Mouse (Mus musculus) hindbrain, embryonic 14.5 days (tissue): ENCODE data around the gene Purb. TPM values are rescaled to one million over a fixed set of nuclear protein-coding genes. Genes with fewer than 3 reads are reported as not detected.
"Not testable (repeated sequence)": the region's sequence is repeated elsewhere in the genome, so short reads cannot be mapped to it uniquely, and the experiment has no call there.

Experiments
- ATAC-seq: fragments of 200-750 bp; cut with Nextera tagmentation; 2 replicates; pipeline ENCODE4 v1.8.0; 2017; ENCODE audit warnings: moderate number of reproducible peaks, mild to moderate bottlenecking, moderate TSS enrichment, moderate library complexity; ENCODE audit not compliant: low FRiP score
- DNase-seq: peaks from one replicate; pipeline ENCODE4 v3.0.0-alpha.2; 2015; ENCODE audit warnings: low spot score
- H3K27ac ChIP-seq: fragments of 300-500 bp; sonication (generic); 2 replicates; pipeline ENCODE4 v1.5.1; 2014; ENCODE audit warnings: mild to moderate bottlenecking, moderate library complexity
- H3K27me3 ChIP-seq: fragments of 300-500 bp; sonication (generic); 2 replicates; pipeline ENCODE4 v1.6.1; 2014; ENCODE audit warnings: mild to moderate bottlenecking, low read length, mixed read lengths; ENCODE audit not compliant: control insufficient read depth, insufficient read depth
- H3K36me3 ChIP-seq: fragments of 300-500 bp; sonication (generic); replicated peaks from 2 replicates; pipeline ENCODE4 v1.6.1; 2014; ENCODE audit not compliant: control insufficient read depth, insufficient read depth
- H3K4me1 ChIP-seq: fragments of 300-500 bp; sonication (generic); replicated peaks from 2 replicates; pipeline ENCODE4 v1.6.1; 2014; ENCODE audit warnings: antibody characterized with exemption, low read length, mixed read lengths; ENCODE audit not compliant: control insufficient read depth, insufficient read depth
- H3K4me2 ChIP-seq: fragments of 300-500 bp; sonication (generic); replicated peaks from 2 replicates; pipeline ENCODE4 v1.6.1; 2014; ENCODE audit warnings: mild to moderate bottlenecking, moderate library complexity
- H3K4me3 ChIP-seq: fragments of 300-500 bp; sonication (generic); replicated peaks from 2 replicates; pipeline ENCODE4 v1.5.1; 2014; ENCODE audit warnings: mild to moderate bottlenecking, low read length
- H3K9ac ChIP-seq: fragments of 300-500 bp; sonication (generic); 2 replicates; pipeline ENCODE4 v1.6.1; 2014
- H3K9me3 ChIP-seq: fragments of 300-500 bp; sonication (generic); 2 replicates; pipeline ENCODE4 v1.6.1; 2016; ENCODE audit warnings: low read length; ENCODE audit not compliant: control insufficient read depth
- WGBS: fragments of 180-500 bp; shearing (Covaris S2); extraction: QIAGEN DNeasy Blood & Tissue Kit; methylation state at CpG from one replicate; pipeline ENCODE4 v1.1.7; 2014; 5-methylcytosine and 5-hydroxymethylcytosine counted together
- polyA plus RNA-seq: library from polyadenylated mRNA; unstranded; fragments of >200 nt; fragmentation: Nextera tagmentation; extraction: Ambion mirVana; gene quantifications from 2 replicates; pipeline ENCODE4 v1.2.1, GENCODE M21; 2014

Gene Purb
- polyA plus RNA-seq, 1 experiment from 2014 or later = 9.8 TPM

- ATAC-seq = no peak
- Histone ChIP-seq H3K4me1 (no peaks in the 10 kb centered on the region), H3K27me3 (no peaks in the 10 kb centered on the region), H3K9ac (no peak overlapping the region), H3K27ac (no peak overlapping the region), H3K36me3 (no peaks in the 10 kb centered on the region), H3K4me3 (no peak overlapping the region), H3K4me2 (no peak overlapping the region), H3K9me3 (no peaks in the 10 kb centered on the region)
- WGBS = 76% methylated on average over 6 of the region's 6 CpGs
- DNase-seq = no peak
Measured at GRCm38 (mm10) chr11:6456083-6456482, 19.6 kb downstream of the Purb start.

GRCm38 (mm10) chr11:6448155-6448554, 27.6 kb downstream of the Purb start:
- H3K4me1 ChIP-seq, ATAC-seq, H3K4me3 ChIP-seq, H3K27me3 ChIP-seq, H3K4me2 ChIP-seq, DNase-seq, H3K9me3 ChIP-seq, H3K36me3 ChIP-seq, H3K27ac ChIP-seq, H3K9ac ChIP-seq: not testable (repeated sequence)
- 95% methylated on average over 5 of the region's 5 CpGs for WGBS

- no peaks in the 10 kb centered on the region for H3K36me3 ChIP-seq
- H3K9me3 ChIP-seq = no peaks in the 10 kb centered on the region
- DNase-seq (no peak), ATAC-seq (no peak)
- H3K4me3 ChIP-seq = no peak overlapping the region
- H3K27ac ChIP-seq = no peak overlapping the region
- no peaks in the 10 kb centered on the region for H3K27me3 ChIP-seq
- H3K9ac ChIP-seq = no peak overlapping the region
- no peak overlapping the region for H3K4me2 ChIP-seq
- 85% methylated on average over 4 of the region's 4 CpGs for WGBS
- H3K4me1 ChIP-seq = peaks cover 15% of the 10 kb centered on the region
Measured at GRCm38 (mm10) chr11:6447493-6447892, 28.2 kb downstream of the Purb start.

GRCm38 (mm10) chr11:6445951-6446350, 29.8 kb downstream of the Purb start:
- no peak overlapping the region for H3K4me2 ChIP-seq
- no peaks in the 10 kb centered on the region for H3K9me3 ChIP-seq
- no peaks in the 10 kb centered on the region for H3K27me3 ChIP-seq
- no peak for ATAC-seq
- H3K9ac ChIP-seq = no peak overlapping the region
- WGBS = 94% methylated on average over 7 of the region's 7 CpGs
- 0 out of 2 replicates have a peak, but pooled peaks cover under 1% of the 10 kb centered on the region for H3K36me3 ChIP-seq
- H3K4me3 ChIP-seq = no peak overlapping the region
- H3K27ac ChIP-seq = no peak overlapping the region
- no peak for DNase-seq
- H3K4me1 ChIP-seq = peaks cover 17% of the 10 kb centered on the region

GRCm38 (mm10) chr11:6445441-6445840, 30.3 kb downstream of the Purb start:
- H3K4me3 ChIP-seq = no peak overlapping the region
- H3K27ac ChIP-seq = no peak overlapping the region
- H3K4me1 ChIP-seq = peaks cover 17% of the 10 kb centered on the region
- no peak overlapping the region for H3K9ac ChIP-seq
- H3K4me2 ChIP-seq = no peak overlapping the region
- WGBS = 86% methylated on average over 4 of the region's 4 CpGs
- DNase-seq (no peak), ATAC-seq (no peak)
- 0 out of 2 replicates have a peak, but pooled peaks cover 4% of the 10 kb centered on the region for H3K36me3 ChIP-seq
- no peaks in the 10 kb centered on the region for H3K27me3 ChIP-seq
- H3K9me3 ChIP-seq = no peaks in the 10 kb centered on the region

- H3K27ac ChIP-seq = peak within 1 kb of the TSS; percentile 94
- H3K9me3 ChIP-seq = no peaks in the 10 kb centered on the region
- H3K4me3 ChIP-seq = peak within 1 kb of the TSS; percentile 78
- peak; percentile 99 for DNase-seq
- 0 out of 2 replicates have a peak, but pooled peaks cover 4% of the 10 kb centered on the region for H3K36me3 ChIP-seq
- H3K9ac ChIP-seq = peak within 1 kb of the TSS; percentile 82
- under 1% methylated on average over 62 of the region's 80 CpGs for WGBS
- no peaks in the 10 kb centered on the region for H3K27me3 ChIP-seq
- peak within 1 kb of the TSS; percentile 74 for H3K4me2 ChIP-seq
- peaks cover 17% of the 10 kb centered on the region for H3K4me1 ChIP-seq
- ATAC-seq = peak; percentile 100
Measured at GRCm38 (mm10) chr11:6444077-6444853, 31.5 kb downstream of the Purb start, which contains the start of gene H2afv. Gene H2afv, minus strand, starts transcription at chr11:6444443.

- H3K36me3 ChIP-seq = 0 out of 2 replicates have a peak, but pooled peaks cover 4% of the 10 kb centered on the region
- peak overlapping the region; percentile 82 for H3K9ac ChIP-seq
- no peaks in the 10 kb centered on the region for H3K27me3 ChIP-seq
- H3K9me3 ChIP-seq = no peaks in the 10 kb centered on the region
- H3K4me3 ChIP-seq = peak overlapping the region; percentile 78
- H3K27ac ChIP-seq = peak overlapping the region; percentile 94
- DNase-seq = no peak
- WGBS = 1% methylated on average over 10 of the region's 10 CpGs
- peaks cover 17% of the 10 kb centered on the region for H3K4me1 ChIP-seq
- H3K4me2 ChIP-seq = peak overlapping the region; percentile 74
- ATAC-seq = no peak
Measured at GRCm38 (mm10) chr11:6443727-6444076, 32.0 kb downstream of the Purb start.

GRCm38 (mm10) chr11:6443102-6443501, 32.6 kb downstream of the Purb start:
- ATAC-seq (no peak), DNase-seq (no peak)
- 59% methylated on average over 4 of the region's 4 CpGs for WGBS
- no peaks in the 10 kb centered on the region for H3K27me3 ChIP-seq
- H3K4me2 ChIP-seq = peak overlapping the region; percentile 74
- H3K9me3 ChIP-seq = no peaks in the 10 kb centered on the region
- 0 out of 2 replicates have a peak overlapping the region, but pooled peaks have one; percentile 94 for H3K27ac ChIP-seq
- peaks cover 17% of the 10 kb centered on the region for H3K4me1 ChIP-seq
- H3K9ac ChIP-seq = peak overlapping the region; percentile 82
- peak overlapping the region; percentile 78 for H3K4me3 ChIP-seq
- H3K36me3 ChIP-seq = peaks cover 10% of the 10 kb centered on the region

- WGBS = 96% methylated on average over 4 of the region's 4 CpGs
- no peak for DNase-seq
Measured at GRCm38 (mm10) chr11:6442566-6442965, 33.2 kb downstream of the Purb start.

More at GRCm38 (mm10) chr11:6442566-6442965, 33.2 kb downstream of the Purb start:
- Histone ChIP-seq H3K9me3 (no peaks in the 10 kb centered on the region), H3K4me3 (no peak overlapping the region), H3K27me3 (no peaks in the 10 kb centered on the region), H3K4me1 (peaks cover 17% of the 10 kb centered on the region), H3K36me3 (peaks cover 15% of the 10 kb centered on the region), H3K4me2 (peak overlapping the region; percentile 74; the same call in 1 of the 2 replicates), H3K9ac (no peak overlapping the region), H3K27ac (no peak overlapping the region)
- ATAC-seq = no peak
